Mouse (Mus musculus) bone marrow, adult 2 months (tissue): ENCODE measurements around the gene Wwp2. TPM values are rescaled to one million over a fixed set of nuclear protein-coding genes. Genes with fewer than 3 reads are reported as not detected.

Source experiments
- H3K27ac ChIP-seq: fragments of 200-500 bp; 2 replicates; pipeline ENCODE4 v1.5.1; 2012; ENCODE audit warnings: low read depth, mild to moderate bottlenecking, control low read depth, inconsistent platforms, low read length; ENCODE audit not compliant: control insufficient read depth, poor library complexity, insufficient read depth
- H3K4me1 ChIP-seq: fragments of 200-500 bp; 2 replicates; pipeline ENCODE4 v1.6.1; 2011; ENCODE audit warnings: low read length; ENCODE audit not compliant: control insufficient read depth, insufficient read depth
- H3K4me3 ChIP-seq: fragments of 200-500 bp; replicated peaks from 2 replicates; pipeline ENCODE3; 2011; ENCODE audit warnings: mild to moderate bottlenecking, low read depth, low read length, control low read depth; ENCODE audit not compliant: control insufficient read depth
- CTCF ChIP-seq: fragments of 200-500 bp; IDR thresholded peaks from 2 replicates; pipeline ENCODE4 v1.5.1; 2011; ENCODE audit warnings: low read length, control low read depth; ENCODE audit not compliant: control insufficient read depth, insufficient read depth
- POLR2A ChIP-seq: fragments of 200-500 bp; IDR thresholded peaks from 2 replicates; pipeline ENCODE4 v1.6.1; 2011; ENCODE audit warnings: low read depth, mild to moderate bottlenecking, control low read depth, low read length, borderline replicate concordance; ENCODE audit not compliant: control insufficient read depth
- WGBS: fragments of 180-500 bp; shearing (Covaris S2); methylation state at CpG from one replicate; pipeline ENCODE4 v1.1.7; 2018; 5-methylcytosine and 5-hydroxymethylcytosine counted together
- polyA plus RNA-seq: library from polyadenylated mRNA; stranded (reverse); fragments of >200 nt; gene quantifications from 2 replicates; pipeline ENCODE4 v1.2.4, GENCODE M21; 2011; ENCODE audit warnings: low replicate concordance; ENCODE audit not compliant: missing spikeins, insufficient read depth, insufficient read length

Gene Wwp2
- polyA plus RNA-seq, 1 experiment: 103 TPM

GRCm38 (mm10) chr8:107587429-107587994, 151.3 kb downstream of the Wwp2 start:
- Histone ChIP-seq H3K27ac (peak overlapping the region; percentile 79), H3K4me1 (no peaks in the 10 kb centered on the region; the same call in 1 of the 2 replicates), H3K4me3 (peak overlapping the region; percentile 100)
- no peak for TF ChIP-seq CTCF
- TF ChIP-seq POLR2A: no peak
- WGBS: 1% methylated on average over 17 of the region's 17 CpGs

- Histone ChIP-seq H3K4me3 (peak within 1 kb of the TSS; percentile 100), H3K4me1 (no peaks in the 10 kb centered on the region; the same call in 1 of the 2 replicates), H3K27ac (peak within 1 kb of the TSS; percentile 79)
- WGBS: 2% methylated on average over 65 of the region's 65 CpGs
- TF ChIP-seq CTCF (no peak; the same call in 1 of the 2 replicates), POLR2A (peak; percentile 78; the same call in 1 of the 2 replicates)
Observed at GRCm38 (mm10) chr8:107587995-107588780, 152.0 kb downstream of the Wwp2 start, which contains the start of gene Psmd7. Psmd7 (minus strand) TSS chr8:107588464.

GRCm38 (mm10) chr8:107593967-107594729, 158.0 kb downstream of the Wwp2 start:
- WGBS: 55% methylated on average over 6 of the region's 6 CpGs
- TF ChIP-seq POLR2A (no peak), CTCF (no peak)
- H3K4me1 ChIP-seq: no peaks in the 10 kb centered on the region

GRCm38 (mm10) chr8:107594817-107595216, 158.7 kb downstream of the Wwp2 start:
- no peaks in the 10 kb centered on the region for H3K4me1 ChIP-seq
- no peak for TF ChIP-seq CTCF
- TF ChIP-seq POLR2A: no peak
- H3K27ac ChIP-seq: no peak overlapping the region
- no peak overlapping the region for H3K4me3 ChIP-seq
- WGBS: 76% methylated on average over 6 of the region's 6 CpGs

More at GRCm38 (mm10) chr8:107593967-107594729, 158.0 kb downstream of the Wwp2 start:
- Histone ChIP-seq H3K27ac (no peak overlapping the region), H3K4me3 (no peak overlapping the region)

- TF ChIP-seq POLR2A: no peak
- no peak for TF ChIP-seq CTCF
- WGBS: 76% methylated on average over 1 of the region's 1 CpGs
Observed at GRCm38 (mm10) chr8:107597731-107598130, 161.6 kb downstream of the Wwp2 start.

GRCm38 (mm10) chr8:107599691-107600090, 163.5 kb downstream of the Wwp2 start:
- TF ChIP-seq POLR2A: no peak
- TF ChIP-seq CTCF: no peak
- 84% methylated on average over 9 of the region's 9 CpGs for WGBS

More at GRCm38 (mm10) chr8:107597731-107598130, 161.6 kb downstream of the Wwp2 start:
- H3K27ac ChIP-seq: no peak overlapping the region
- no peaks in the 10 kb centered on the region for H3K4me1 ChIP-seq
- H3K4me3 ChIP-seq: no peak overlapping the region

GRCm38 (mm10) chr8:107603026-107603425, 166.9 kb downstream of the Wwp2 start:
- Histone ChIP-seq H3K4me1 (no peaks in the 10 kb centered on the region), H3K27ac (no peak overlapping the region), H3K4me3 (no peak overlapping the region)
- no peak for TF ChIP-seq POLR2A
- peak; percentile 64 for TF ChIP-seq CTCF
- WGBS: 5% methylated on average over 7 of the region's 7 CpGs

More at GRCm38 (mm10) chr8:107599691-107600090, 163.5 kb downstream of the Wwp2 start:
- H3K27ac ChIP-seq: no peak overlapping the region
- H3K4me1 ChIP-seq: no peaks in the 10 kb centered on the region
- H3K4me3 ChIP-seq: no peak overlapping the region

Other genes starting within 250 kb of the Wwp2 start
- 6.7 and 18.8 TPM in 2 replicates for gene Nfat5, start 142.9 kb upstream of the Wwp2 start, polyA plus RNA-seq
- 8.1 and 14.0 TPM in 2 replicates for gene Nqo1, start 33.2 kb upstream of the Wwp2 start, polyA plus RNA-seq
- gene Nob1, start 11.3 kb upstream of the Wwp2 start, polyA plus RNA-seq: 20.5 and 28.4 TPM in 2 replicates
- gene Psmd7, start 152.1 kb downstream of the Wwp2 start, polyA plus RNA-seq: 52.1 and 67.1 TPM in 2 replicates